Mouse (Mus musculus): ENCODE measurements at regions not wholly inside any gene's neighbourhood (a gene's known extent, or its start where the extent isn't known, plus 50 kb on each side); places are given as distances from the start of the nearest gene placed in this dataset.

DNA sequence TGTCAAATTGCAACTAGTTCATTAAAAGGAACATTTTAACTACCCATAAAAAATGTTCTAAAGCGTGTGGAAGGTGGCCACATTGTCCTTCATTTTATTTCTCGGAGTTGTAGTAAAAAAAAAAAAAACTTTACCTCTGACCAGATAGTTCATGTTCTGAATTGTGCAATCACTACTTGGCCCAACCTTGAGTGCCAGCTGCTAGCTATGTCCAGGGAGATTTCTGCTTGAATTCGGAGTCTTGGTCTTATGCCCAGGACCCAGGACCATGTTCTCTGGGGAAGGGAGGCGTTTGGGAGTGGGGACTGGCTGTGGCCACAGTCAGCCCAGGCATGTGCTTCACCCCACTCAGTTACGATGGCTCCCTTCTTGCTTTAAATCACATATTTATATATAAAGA lies 54.9 kb upstream of the Atp1b3 start:
- no peak for DNase-seq
- H3K36me3 ChIP-seq (ENCODE audit: control insufficient read depth, insufficient read depth, low read length): no peaks in the 10 kb centered on the region
- no peak overlapping the region for H3K4me3 ChIP-seq (ENCODE audit: control insufficient read depth, insufficient read depth, low read length)
- no peak overlapping the region for H3K27ac ChIP-seq (ENCODE audit: control insufficient read depth, insufficient read depth, low read length)
- 96% methylated on average over 5 of the region's 5 CpGs for WGBS
- TF ChIP-seq POLR2A (IDR thresholded peaks at IDR 0.05; ENCODE audit: control insufficient read depth, extremely low read depth, insufficient read depth, low read length, poor library complexity): no peak
- H3K4me1 ChIP-seq (replicated peaks; ENCODE audit: control insufficient read depth, insufficient read depth, low read length): peaks cover 21% of the 10 kb centered on the region
- no peaks in the 10 kb centered on the region for H3K27me3 ChIP-seq (ENCODE audit: control insufficient read depth, insufficient read depth, low read length)

- no peaks in the 10 kb centered on the region for H3K27me3 ChIP-seq (ENCODE audit: control insufficient read depth, insufficient read depth, low read length)
- TF ChIP-seq CTCF (IDR thresholded peaks at IDR 0.05; ENCODE audit: borderline replicate concordance, control insufficient read depth, extremely low read depth, insufficient read depth, low read length, poor library complexity) (no peak), POLR2A (IDR thresholded peaks at IDR 0.05; ENCODE audit: control insufficient read depth, extremely low read depth, insufficient read depth, low read length, poor library complexity) (no peak)
- no peak overlapping the region for H3K27ac ChIP-seq (ENCODE audit: control insufficient read depth, insufficient read depth, low read length)
- DNase-seq: peak; percentile 55
- H3K4me1 ChIP-seq (replicated peaks; ENCODE audit: control insufficient read depth, insufficient read depth, low read length): peaks cover 21% of the 10 kb centered on the region
- no peaks in the 10 kb centered on the region for H3K36me3 ChIP-seq (ENCODE audit: control insufficient read depth, insufficient read depth, low read length)
- 7% methylated on average over 5 of the region's 5 CpGs for WGBS
- H3K4me3 ChIP-seq (ENCODE audit: control insufficient read depth, insufficient read depth, low read length): no peak overlapping the region
Measured at GRCm38 (mm10) chr9:96415873-96416570, 51.8 kb upstream of the Atp1b3 start.
